10 mouse cellular contexts compared by ENCODE assay signal in genomic region chr12:75448921-75449320, GRCm38 (mm10). TPM values are rescaled to one million over a fixed set of nuclear protein-coding genes. Genes with fewer than 3 reads are reported as not detected.
A peak's percentile ranks its signal among the peaks of the same experiment; 100 is the strongest.
DNase-seq lines count a peak whose midpoint lies in the region; ATAC-seq lines count a peak whose summit lies in the region.
"Had no signal": no experiment of that assay in that cellular context is flagged by ENCODE, and none has a peak within 500 bp of the region (broad histone marks: within the 10 kb centered on the region; RNA-seq: fewer than 3 reads in every experiment).

No protein-coding gene starts in this region.

- DNase-seq in heart, adult 11 months: peak; percentile 97
- DNase-seq in heart, embryonic 10.5 days (ENCODE audit: low spot score): no peak
- peak; percentile 50 for DNase-seq in testis, postnatal 10 days (ENCODE audit: low spot score)
- no peak for DNase-seq in testis, postnatal 14 days (ENCODE audit: low spot score)
- peak; percentile 49 for DNase-seq in kidney, postnatal 14 days
- DNase-seq in skeletal muscle tissue, adult 2 months (ENCODE audit: low read depth, low spot score): peak; percentile 36
- no peak for DNase-seq in embryo, embryonic 10.5 days (ENCODE audit: low spot score)
- no peak for DNase-seq in midbrain, embryonic 14.5 days

- H3K9me3 ChIP-seq in heart, embryonic 10.5 days: no peaks in the 10 kb centered on the region
- no peaks in the 10 kb centered on the region for H3K9me3 ChIP-seq in midbrain, embryonic 14.5 days (ENCODE audit: control insufficient read depth, low read length)
- H3K9me3 ChIP-seq: stomach, embryonic 15.5 days had no signal

- H3K27ac ChIP-seq in heart, embryonic 10.5 days: no peak overlapping the region
- no peak overlapping the region for H3K27ac ChIP-seq in midbrain, embryonic 14.5 days (replicated peaks; ENCODE audit: low read depth, low read length)
- H3K27ac ChIP-seq: stomach, embryonic 15.5 days had no signal

- no peak overlapping the region for H3K4me2 ChIP-seq in midbrain, embryonic 14.5 days (ENCODE audit: low read length)
- H3K4me2 ChIP-seq: stomach, embryonic 15.5 days had no signal

- H3K9ac ChIP-seq in midbrain, embryonic 14.5 days (replicated peaks; ENCODE audit: low read length): no peak overlapping the region
- H3K9ac ChIP-seq: stomach, embryonic 15.5 days had no signal

- no peaks in the 10 kb centered on the region for H3K27me3 ChIP-seq in heart, embryonic 10.5 days (ENCODE audit: insufficient read depth, poor library complexity, severe bottlenecking)
- H3K27me3 ChIP-seq in midbrain, embryonic 14.5 days (ENCODE audit: control insufficient read depth, insufficient read depth, low read length): no peaks in the 10 kb centered on the region
- H3K27me3 ChIP-seq: stomach, embryonic 15.5 days had no signal

- H3K36me3 ChIP-seq in heart, embryonic 10.5 days: peaks cover 20% of the 10 kb centered on the region
- peaks cover 44% of the 10 kb centered on the region for H3K36me3 ChIP-seq in midbrain, embryonic 14.5 days (ENCODE audit: control insufficient read depth, insufficient read depth, low read length)

- ATAC-seq in midbrain, embryonic 14.5 days (ENCODE audit: low FRiP score, low TSS enrichment): no peak

- H3K4me3 ChIP-seq in heart, embryonic 10.5 days: no peak overlapping the region
- H3K4me3 ChIP-seq in midbrain, embryonic 14.5 days (replicated peaks; ENCODE audit: low read depth, low read length): no peak overlapping the region
- H3K4me3 ChIP-seq: myocyte; stomach, embryonic 15.5 days had no signal

- H3K4me1 ChIP-seq in heart, embryonic 10.5 days: peaks cover 7% of the 10 kb centered on the region
- no peaks in the 10 kb centered on the region for H3K4me1 ChIP-seq in midbrain, embryonic 14.5 days (ENCODE audit: control insufficient read depth, insufficient read depth, low read length)
- H3K4me1 ChIP-seq: stomach, embryonic 15.5 days had no signal

- 71% methylated on average over 5 of the region's 5 CpGs for WGBS in heart, embryonic 10.5 days
- WGBS in midbrain, embryonic 14.5 days: 93% methylated on average over 5 of the region's 5 CpGs

RNA-seq across cellular contexts. Expression of gene Gphb5, which starts 32.3 kb away (rescaled TPM):
- polyA plus RNA-seq in heart, embryonic 10.5 days (2016; fragmentation: Nextera tagmentation; extraction: Ambion mirVana): not detected in 2 replicates
- polyA plus RNA-seq in midbrain, embryonic 14.5 days (2014; fragmentation: Nextera tagmentation; extraction: Ambion mirVana): not detected in 2 replicates
- polyA plus RNA-seq: myocyte; stomach, embryonic 15.5 days had no signal

Comparison
In these comparisons a context has a peak if more than half of its experiments do, and no peak if none do; other contexts are left out.
1. DNase-seq: peak in heart, adult 11 months (single experiment), testis, postnatal 10 days (single experiment), kidney, postnatal 14 days (single experiment) and skeletal muscle tissue, adult 2 months (single experiment); none in heart, embryonic 10.5 days (single experiment), testis, postnatal 14 days (single experiment), embryo, embryonic 10.5 days (single experiment) and midbrain, embryonic 14.5 days (single experiment).